Mouse (Mus musculus) G1E (cell line): ENCODE measurements around the gene Cybrd1. TPM values are rescaled to one million over a fixed set of nuclear protein-coding genes. Genes with fewer than 3 reads are reported as not detected.

ENCODE experiments used
- ATAC-seq: 2 replicates; pipeline ENCODE4 v1.8.0; 2016; ENCODE audit warnings: mild to moderate bottlenecking; ENCODE audit not compliant: insufficient number of reproducible peaks, poor library complexity, low FRiP score, severe bottlenecking; ENCODE audit errors: extremely low read depth
- DNase-seq: peaks from one replicate; pipeline ENCODE4 v3.0.0; 2012; ENCODE audit warnings: low spot score
- H3K27me3 ChIP-seq: 2 replicates; pipeline ENCODE4 v1.6.1; 2012; ENCODE audit warnings: mild to moderate bottlenecking, low read length, inconsistent platforms; ENCODE audit not compliant: insufficient read depth
- H3K36me3 ChIP-seq: replicated peaks from 2 replicates; pipeline ENCODE3; 2012; ENCODE audit warnings: mild to moderate bottlenecking, inconsistent platforms
- H3K4me1 ChIP-seq: 2 replicates; pipeline ENCODE4 v1.6.1; 2012; ENCODE audit warnings: low read depth, low read length, inconsistent platforms, mixed read lengths; ENCODE audit not compliant: insufficient read depth
- H3K4me3 ChIP-seq: 2 replicates; pipeline ENCODE4 v1.5.1; 2012; ENCODE audit warnings: low read depth, mild to moderate bottlenecking, inconsistent platforms, low read length, moderate library complexity, mixed read lengths
- H3K9me3 ChIP-seq: replicated peaks from 2 replicates; pipeline ENCODE4 v1.6.1; 2012; ENCODE audit warnings: inconsistent platforms
- CTCF ChIP-seq: IDR thresholded peaks from 2 replicates; pipeline ENCODE4 v1.5.1; 2012; ENCODE audit warnings: low read depth, low read length, inconsistent platforms, mixed read lengths
- GATA1 ChIP-seq: IDR thresholded peaks from 2 replicates; pipeline ENCODE4 v1.6.1; 2012; ENCODE audit warnings: borderline replicate concordance, low read length, inconsistent platforms, mixed read lengths
- GATA2 ChIP-seq: IDR thresholded peaks from 2 replicates; pipeline ENCODE4 v1.6.1; 2012; ENCODE audit warnings: low read depth, low read length, inconsistent platforms, borderline replicate concordance
- POLR2AphosphoS5 ChIP-seq: IDR thresholded peaks from 2 replicates; pipeline ENCODE4 v1.6.1; 2012; ENCODE audit warnings: low read depth, low read length, inconsistent platforms; ENCODE audit not compliant: insufficient replicate concordance
- TAL1 ChIP-seq: conservative IDR thresholded peaks from 2 replicates; pipeline ENCODE4 v1.6.1; 2012; ENCODE audit warnings: low read depth, low read length, inconsistent platforms, mixed read lengths
- polyA plus RNA-seq: library from polyadenylated mRNA; stranded (reverse); fragments of >175 nt; gene quantifications from 2 replicates; pipeline ENCODE4 v1.2.3, GENCODE M21; 2012
- total RNA-seq, 2 experiments: library from RNA; stranded (forward) in 1 of 2; stranded (reverse) in 1 of 2; fragments of 200-1000 nt in 1 of 2; fragments of >200 nt in 1 of 2; fragmentation: Nextera tagmentation in 1 of 2; gene quantifications; 2 replicates each; pipeline ENCODE4 v1.2.3; 2014 to 2017

Cybrd1 gene
- total and polyA plus RNA-seq, 3 experiments: 0.11 TPM; not detected in 2

DNA sequence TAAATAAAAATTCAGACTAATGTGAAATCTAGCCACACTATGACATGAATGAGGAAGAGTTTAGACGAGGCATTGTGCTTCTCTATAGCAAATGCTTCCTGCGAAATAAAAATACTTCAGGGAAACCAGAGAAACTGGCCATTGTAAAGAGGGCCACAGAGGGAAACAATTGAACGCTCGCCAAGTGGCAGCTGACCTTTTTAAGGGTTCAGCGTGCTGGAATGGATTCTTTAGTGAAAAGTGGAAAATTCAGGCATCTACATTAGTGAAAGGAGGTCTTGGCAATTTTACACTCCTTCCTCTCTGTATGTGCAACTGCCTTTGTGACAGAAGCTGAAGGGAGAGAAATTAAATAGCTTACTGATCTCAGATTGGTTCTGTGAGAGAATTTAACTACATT lies 3.7 kb downstream of the Cybrd1 start:
- H3K4me1 ChIP-seq: no peaks in the 10 kb centered on the region
- TF ChIP-seq POLR2AphosphoS5: no peak
- no peak for TF ChIP-seq TAL1
- no peak for TF ChIP-seq GATA2
- TF ChIP-seq CTCF: no peak
- TF ChIP-seq GATA1: no peak
- no peaks in the 10 kb centered on the region for H3K9me3 ChIP-seq
- ATAC-seq (no peak), DNase-seq (no peak)
- H3K27me3 ChIP-seq: peaks cover 9% of the 10 kb centered on the region
- no peaks in the 10 kb centered on the region for H3K36me3 ChIP-seq
- H3K4me3 ChIP-seq: no peak overlapping the region

- ATAC-seq (no peak), DNase-seq (no peak)
- H3K4me3 ChIP-seq: no peak overlapping the region
- no peak for TF ChIP-seq TAL1
- H3K4me1 ChIP-seq: no peaks in the 10 kb centered on the region
- peaks cover 9% of the 10 kb centered on the region for H3K27me3 ChIP-seq
- no peaks in the 10 kb centered on the region for H3K36me3 ChIP-seq
- H3K9me3 ChIP-seq: no peaks in the 10 kb centered on the region
Measured at GRCm38 (mm10) chr2:71122268-71123029, 4.7 kb downstream of the Cybrd1 start.

GRCm38 (mm10) chr2:71123591-71123990 lies 5.9 kb downstream of the Cybrd1 start:
- no peaks in the 10 kb centered on the region for H3K4me1 ChIP-seq
- H3K9me3 ChIP-seq: no peaks in the 10 kb centered on the region
- DNase-seq (no peak), ATAC-seq (no peak)
- no peaks in the 10 kb centered on the region for H3K36me3 ChIP-seq
- TF ChIP-seq TAL1 (no peak), POLR2AphosphoS5 (no peak), GATA2 (no peak), GATA1 (no peak), CTCF (no peak)
- H3K27me3 ChIP-seq: peaks cover 3% of the 10 kb centered on the region
- no peak overlapping the region for H3K4me3 ChIP-seq

- TF ChIP-seq TAL1: no peak
- TF ChIP-seq GATA2: no peak
- no peak for TF ChIP-seq GATA1
- no peak for TF ChIP-seq POLR2AphosphoS5
- no peak for TF ChIP-seq CTCF
- no peaks in the 10 kb centered on the region for H3K9me3 ChIP-seq
- H3K4me1 ChIP-seq: no peaks in the 10 kb centered on the region
- no peak overlapping the region for H3K4me3 ChIP-seq
- peaks cover 8% of the 10 kb centered on the region for H3K27me3 ChIP-seq
- H3K36me3 ChIP-seq: no peaks in the 10 kb centered on the region
- ATAC-seq (no peak), DNase-seq (no peak)
Measured at GRCm38 (mm10) chr2:71127779-71128534, 10.2 kb downstream of the Cybrd1 start.

- H3K27me3 ChIP-seq: peaks cover 9% of the 10 kb centered on the region
- H3K4me1 ChIP-seq: no peaks in the 10 kb centered on the region
- no peaks in the 10 kb centered on the region for H3K9me3 ChIP-seq
- H3K36me3 ChIP-seq: no peaks in the 10 kb centered on the region
- no peak overlapping the region for H3K4me3 ChIP-seq
- DNase-seq: no peak
- no peak for ATAC-seq
- TF ChIP-seq POLR2AphosphoS5 (no peak), TAL1 (no peak), GATA2 (no peak), GATA1 (no peak), CTCF (no peak)
Measured at GRCm38 (mm10) chr2:71130366-71130765, 12.6 kb downstream of the Cybrd1 start.

- Histone ChIP-seq H3K36me3 (no peaks in the 10 kb centered on the region), H3K4me1 (no peaks in the 10 kb centered on the region), H3K4me3 (no peak overlapping the region), H3K9me3 (no peaks in the 10 kb centered on the region), H3K27me3 (peaks cover 11% of the 10 kb centered on the region)
- no peak for DNase-seq
- ATAC-seq: no peak
- TF ChIP-seq GATA2 (no peak), GATA1 (no peak), POLR2AphosphoS5 (no peak)
Measured at GRCm38 (mm10) chr2:71131866-71132496, 14.3 kb downstream of the Cybrd1 start.
